Comparison of ENCODE assay signal across 9 mouse cellular contexts in genomic region chr11:88288805-88289340, GRCm38 (mm10). TPM values are rescaled to one million over a fixed set of nuclear protein-coding genes. Genes with fewer than 3 reads are reported as not detected.
DNase-seq lines count a peak whose midpoint lies in the region; ATAC-seq and TF ChIP-seq lines count a peak whose summit lies in the region.
"Had no signal": no experiment of that assay in that cellular context is flagged by ENCODE, and none has a peak within 500 bp of the region (broad histone marks: within the 10 kb centered on the region; RNA-seq: fewer than 3 reads in every experiment).

No protein-coding gene starts in this region.

- no peaks in the 10 kb centered on the region; the same call in 1 of the 2 replicates for H3K4me1 ChIP-seq in heart, adult 2 months (ENCODE audit: control insufficient read depth, insufficient read depth, low read length)
- no peaks in the 10 kb centered on the region for H3K4me1 ChIP-seq in intestine, embryonic 16.5 days (ENCODE audit: control insufficient read depth, insufficient read depth, low read length)

- H3K79me2 ChIP-seq in heart, adult 2 months (replicated peaks; ENCODE audit: control insufficient read depth, insufficient read depth, low read length) = no peaks in the 10 kb centered on the region

- intact Hi-C loops in heart, adult 2 months (cut with DNase I) = no loop called here
- intact Hi-C loops in heart, postnatal 25 days (cut with DNase I) = no loop called here

- no peak for DNase-seq in heart, adult 2 months
- no peak for DNase-seq in heart, postnatal 25 days (ENCODE audit: low spot score)
- DNase-seq in retina, embryonic 14.5 days (ENCODE audit: low spot score) = peak; percentile 21
- no peak for DNase-seq in retina, postnatal 1 day
- peak; percentile 37 for DNase-seq in thymus, postnatal 4 days
- no peak for DNase-seq in urinary bladder, adult 18-20 months (ENCODE audit: low spot score in 2 of 2)
- DNase-seq in cerebellum, adult 11 months = no peak

- H3K4me2 ChIP-seq in intestine, embryonic 16.5 days (ENCODE audit: low read depth, low read length) = no peak overlapping the region

- H3K27me3 ChIP-seq in heart, adult 2 months (ENCODE audit: control insufficient read depth, insufficient read depth, low read length) = no peaks in the 10 kb centered on the region
- H3K27me3 ChIP-seq in intestine, embryonic 16.5 days (replicated peaks; ENCODE audit: control insufficient read depth, insufficient read depth, low read length) = no peaks in the 10 kb centered on the region

- H3K9me3 ChIP-seq in intestine, embryonic 16.5 days (ENCODE audit: control insufficient read depth, low read length) = no peaks in the 10 kb centered on the region

- H3K9ac ChIP-seq in heart, adult 2 months (ENCODE audit: low read depth, low read length) = no peak overlapping the region
- H3K9ac ChIP-seq in intestine, embryonic 16.5 days (ENCODE audit: low read depth, low read length) = no peak overlapping the region

- 57% methylated on average over 12 of the region's 12 CpGs for WGBS in heart, adult 2 months
- WGBS in intestine, embryonic 16.5 days = 36% methylated on average over 12 of the region's 12 CpGs

- TF ChIP-seq POLR2A in heart, adult 2 months (IDR thresholded peaks at IDR 0.05; ENCODE audit: insufficient read depth, low read depth, low read length) = no peak

- H3K4me3 ChIP-seq in heart, adult 2 months = no peak overlapping the region
- no peak overlapping the region for H3K4me3 ChIP-seq in intestine, embryonic 16.5 days (ENCODE audit: low read length)

- 0 out of 2 replicates have a peak, but pooled peaks have one; percentile 13 for ATAC-seq in intestine, embryonic 16.5 days

- no peak overlapping the region for H3K27ac ChIP-seq in heart, adult 2 months
- no peak overlapping the region for H3K27ac ChIP-seq in intestine, embryonic 16.5 days (ENCODE audit: low read length)

- H3K36me3 ChIP-seq in heart, adult 2 months (ENCODE audit: control insufficient read depth, insufficient read depth, low read length) = no peaks in the 10 kb centered on the region
- H3K36me3 ChIP-seq in intestine, embryonic 16.5 days (ENCODE audit: control insufficient read depth, insufficient read depth, low read length) = no peaks in the 10 kb centered on the region

- TF ChIP-seq CTCF in heart, adult 2 months (IDR thresholded peaks at IDR 0.05) = 0 out of 2 replicates have a peak, but pooled peaks have one; percentile 7

- no peak for TF ChIP-seq EP300 in heart, adult 2 months (IDR thresholded peaks at IDR 0.05; ENCODE audit: insufficient read depth, low read depth, low read length)

RNA-seq across cellular contexts. Expression of gene Ccdc182, which starts 5.0 kb away (rescaled TPM):
- total RNA-seq in heart, adult 2 months (2021) = not detected
- not detected in 2 replicates for polyA plus RNA-seq in heart, adult 2 months (2012; rRNA removed)
- total RNA-seq in heart, postnatal 25 days (2021) = not detected
- polyA plus RNA-seq in intestine, embryonic 16.5 days (2015; fragmentation: Nextera tagmentation; extraction: Ambion mirVana) = not detected in 2 replicates
- polyA plus RNA-seq: gonadal fat pad, adult 2 months had no signal

Comparison
In these comparisons a context has a peak if more than half of its experiments do, and no peak if none do; other contexts are left out.
1. DNase-seq: peak in retina, embryonic 14.5 days (single experiment) and thymus, postnatal 4 days (single experiment); none in heart, adult 2 months (0 of 2), heart, postnatal 25 days (single experiment), retina, postnatal 1 day (single experiment), urinary bladder, adult 18-20 months (0 of 2) and cerebellum, adult 11 months (single experiment).